Mouse (Mus musculus) frontal cortex, postnatal 10 days (tissue): Measurements from ENCODE around the gene Ttc21b.
A peak's percentile ranks its signal among the peaks of the same experiment; 100 is the strongest.

Source experiments
- DNase-seq, 2 experiments: peaks; one replicate each; pipeline ENCODE4 v3.0.0; 2022; ENCODE audit warnings: low spot score in 2 of 2, mixed read lengths in 1 of 2

The Ttc21b gene

DNA sequence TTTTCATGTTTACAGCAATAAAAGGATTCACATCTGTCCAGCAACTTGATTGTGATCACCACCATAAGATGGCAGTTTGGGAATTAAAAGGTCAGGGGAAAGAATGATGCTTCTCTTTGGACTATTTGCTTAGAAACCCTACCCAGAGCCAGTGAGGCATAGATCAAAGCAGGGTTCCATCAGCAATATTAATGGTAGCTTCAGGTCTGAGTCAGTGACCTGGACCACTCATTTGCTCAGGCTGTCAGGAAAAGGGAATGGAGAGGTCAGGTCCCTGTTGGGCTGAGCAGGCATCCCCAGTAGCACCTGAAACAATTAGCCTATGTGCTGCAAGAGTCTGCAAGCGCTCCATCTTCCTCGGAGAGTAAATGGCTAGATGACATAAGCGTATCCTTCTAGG lies 84.8 kb downstream of the Ttc21b start:
- DNase-seq, result no peak

GRCm38 (mm10) chr2:66170721-66171120 lies 85.7 kb downstream of the Ttc21b start:
- DNase-seq, result no peak

DNA sequence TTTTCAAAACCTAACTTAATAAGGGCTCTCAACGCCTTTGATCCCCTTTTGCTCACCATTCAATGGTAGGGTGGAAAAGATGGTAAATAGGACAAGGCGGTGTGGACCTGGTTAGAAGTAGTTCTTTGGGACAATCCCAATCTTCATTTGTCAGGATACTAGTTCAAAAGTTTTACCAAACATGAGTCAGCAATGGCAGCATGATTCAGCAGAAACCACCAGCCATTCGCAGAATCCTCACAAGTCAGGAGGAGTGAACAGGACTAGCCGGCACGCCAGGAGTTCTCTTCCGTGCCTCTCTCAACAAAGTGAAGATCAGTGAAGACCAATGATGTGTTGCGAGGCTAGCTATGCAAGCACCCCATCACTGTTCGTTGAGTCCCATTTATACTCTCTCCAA lies 91.4 kb downstream of the Ttc21b start:
- no peak for DNase-seq

GRCm38 (mm10) chr2:66158140-66158915 lies 98.1 kb downstream of the Ttc21b start:
- no peak for DNase-seq

DNA sequence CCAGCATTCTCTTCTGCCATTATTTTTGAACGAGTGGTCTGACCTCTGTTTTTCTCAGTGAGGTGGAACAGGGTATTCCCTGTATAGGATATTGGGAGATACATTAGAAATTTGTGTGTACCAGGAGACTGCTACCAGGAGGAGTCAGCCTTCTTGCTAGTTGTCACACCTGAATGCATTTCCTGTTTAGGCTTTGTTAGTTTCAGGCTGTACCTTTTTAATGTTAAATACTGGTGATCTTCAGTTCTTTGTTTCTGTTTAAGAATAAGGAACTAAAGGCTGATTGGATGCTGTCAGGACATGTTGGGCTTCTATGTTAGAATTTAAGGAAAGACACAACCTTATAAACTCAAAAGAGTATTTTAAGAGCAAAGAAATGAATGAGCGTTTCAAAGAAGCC lies 105.0 kb downstream of the Ttc21b start:
- DNase-seq, result no peak

DNA sequence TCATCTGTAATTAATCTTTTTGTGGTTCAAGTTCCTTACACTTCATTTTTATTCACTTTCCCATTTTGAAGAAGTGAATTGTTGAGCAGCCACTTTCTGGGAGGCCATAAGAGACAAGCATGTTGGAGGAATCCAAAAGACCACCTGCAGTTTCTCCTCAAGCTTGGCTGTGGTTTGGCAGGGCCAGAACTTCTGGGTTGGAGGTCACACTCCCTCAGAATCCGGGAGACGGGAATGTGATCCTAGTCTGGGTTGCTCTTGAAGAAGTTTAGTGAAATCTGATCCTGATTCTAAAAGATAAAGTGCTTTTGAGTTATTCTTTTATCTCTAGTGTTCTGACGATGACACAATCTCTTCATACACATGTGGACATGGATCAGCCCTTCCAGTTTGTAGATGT lies 105.9 kb downstream of the Ttc21b start:
- no peak for DNase-seq

DNA sequence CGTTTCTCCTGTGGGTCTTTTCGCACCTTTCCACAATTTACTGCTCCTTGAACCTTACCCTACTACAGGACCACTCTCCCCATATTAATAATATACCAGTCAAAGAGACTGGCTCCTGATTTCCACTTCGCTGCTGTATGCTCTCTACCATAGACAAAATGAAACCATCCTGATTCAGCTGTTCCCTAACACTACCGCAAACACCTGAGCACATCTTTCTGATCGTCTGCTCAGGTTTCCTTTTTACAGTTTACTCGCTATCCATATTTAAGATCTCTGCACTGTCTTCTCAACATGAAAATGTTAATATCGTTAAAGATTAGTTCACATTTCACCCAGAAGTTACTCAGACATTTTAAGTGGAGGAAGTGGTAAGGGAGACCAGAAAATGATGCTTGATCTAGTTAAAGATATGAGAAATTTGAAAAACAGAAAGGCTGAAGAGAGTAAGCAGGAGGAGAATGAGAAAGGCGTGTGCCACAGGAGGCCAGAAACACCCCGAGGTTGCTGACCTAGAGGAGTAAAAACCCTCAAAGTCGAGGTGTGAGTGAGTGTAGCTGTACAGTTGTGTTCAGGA lies 107.7 kb downstream of the Ttc21b start:
- no peak for DNase-seq

- DNase-seq, result peak; percentile 10
Measured at GRCm38 (mm10) chr2:66146473-66146872, 109.9 kb downstream of the Ttc21b start.

GRCm38 (mm10) chr2:66144770-66145169 lies 111.6 kb downstream of the Ttc21b start:
- DNase-seq, result no peak

DNA sequence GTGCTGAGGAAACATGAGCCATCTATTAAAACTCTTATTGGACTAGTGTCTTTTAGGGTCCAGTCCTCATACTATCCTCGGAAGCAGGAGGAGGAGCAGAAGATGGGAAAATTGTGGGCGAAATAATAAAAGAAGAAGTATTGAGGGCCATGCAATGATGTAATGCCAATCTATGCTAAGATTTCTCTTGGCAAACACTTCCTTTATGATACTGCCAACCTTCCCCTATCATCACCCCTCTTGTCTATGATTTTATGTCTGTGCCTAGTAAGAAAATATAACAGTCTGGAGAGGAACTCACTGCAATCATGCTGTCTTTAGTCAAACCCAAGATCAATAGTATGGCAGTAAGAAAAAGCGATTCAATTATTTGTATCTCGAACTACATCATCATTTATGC lies 113.1 kb downstream of the Ttc21b start:
- no peak for DNase-seq

- no peak for DNase-seq
Measured at GRCm38 (mm10) chr2:66142711-66143110, 113.7 kb downstream of the Ttc21b start.

DNA sequence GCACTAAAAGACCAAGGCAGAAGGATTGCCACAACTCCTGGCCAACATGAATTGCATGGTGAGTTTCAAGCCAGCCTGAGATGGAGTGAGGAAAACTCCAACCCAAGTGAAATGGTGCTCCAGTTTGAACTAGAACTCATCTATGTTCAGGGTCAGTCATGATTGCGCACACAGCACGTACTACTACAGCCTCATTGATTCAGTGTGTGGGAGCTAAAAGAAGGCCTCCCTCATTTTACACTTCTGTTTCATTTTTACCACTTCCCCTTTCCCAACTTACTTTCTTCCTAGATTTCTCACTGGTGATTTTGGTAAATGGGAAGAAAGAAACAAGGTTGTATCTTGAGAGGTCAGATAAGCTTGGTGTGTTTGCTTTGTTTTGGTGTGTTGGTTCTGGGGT lies 114.1 kb downstream of the Ttc21b start:
- no peak for DNase-seq

DNA sequence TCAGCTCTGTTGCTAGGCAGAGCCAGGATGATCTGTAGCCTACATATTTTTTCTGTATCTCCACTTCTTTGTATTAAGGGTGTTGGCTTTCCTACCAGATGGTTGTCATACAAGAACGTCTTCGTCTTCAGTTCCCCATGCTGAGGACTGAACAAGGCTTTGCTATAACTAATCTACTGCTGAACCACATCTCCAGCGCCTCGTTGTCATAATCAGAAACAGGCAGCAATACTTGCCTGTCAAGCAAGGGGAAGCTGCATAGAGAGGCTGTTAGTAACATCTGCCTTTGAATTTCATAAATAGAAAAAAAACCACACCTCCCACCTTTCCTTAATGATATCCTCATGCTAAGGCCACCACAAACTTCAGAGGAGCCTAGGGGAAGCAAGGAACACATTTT lies 116.2 kb downstream of the Ttc21b start:
- no peak for DNase-seq
